Mouse (Mus musculus) induced T-regulatory cell, adult 2 months (primary cell): ENCODE results near the gene Mga.

Experiments
- DNase-seq: peaks from one replicate; pipeline ENCODE4 v3.0.0-alpha.2; 2012; ENCODE audit warnings: low read depth

Mga gene

GRCm38 (mm10) chr2:119988952-119989351, 91.9 kb downstream of the Mga start:
- no peak for DNase-seq

DNA sequence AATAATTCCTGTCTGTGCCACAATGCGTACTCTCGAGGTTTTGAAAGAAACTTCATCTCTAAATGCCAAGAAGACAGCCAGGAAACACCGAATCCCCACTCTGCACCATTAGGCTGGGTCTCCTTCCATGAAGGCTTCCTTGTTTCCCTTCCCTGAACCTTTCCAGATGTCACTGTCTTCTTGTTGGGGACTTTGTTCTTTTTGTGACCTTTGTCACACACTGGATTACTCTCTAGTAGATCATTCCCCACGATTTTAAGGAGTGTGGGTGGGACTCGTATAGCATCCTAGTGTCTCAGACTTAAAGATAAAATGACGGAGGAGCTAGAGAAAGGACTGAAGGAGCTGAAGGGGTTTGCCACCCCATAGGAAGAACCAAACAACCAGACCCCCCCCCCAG, 93.9 kb downstream of the Mga start:
- DNase-seq, result no peak

GRCm38 (mm10) chr2:119992349-119992748, 95.3 kb downstream of the Mga start:
- DNase-seq, result no peak

- no peak for DNase-seq
These were observed 96.5 kb downstream of the Mga start for GRCm38 (mm10) chr2:119993515-119993914.

DNA sequence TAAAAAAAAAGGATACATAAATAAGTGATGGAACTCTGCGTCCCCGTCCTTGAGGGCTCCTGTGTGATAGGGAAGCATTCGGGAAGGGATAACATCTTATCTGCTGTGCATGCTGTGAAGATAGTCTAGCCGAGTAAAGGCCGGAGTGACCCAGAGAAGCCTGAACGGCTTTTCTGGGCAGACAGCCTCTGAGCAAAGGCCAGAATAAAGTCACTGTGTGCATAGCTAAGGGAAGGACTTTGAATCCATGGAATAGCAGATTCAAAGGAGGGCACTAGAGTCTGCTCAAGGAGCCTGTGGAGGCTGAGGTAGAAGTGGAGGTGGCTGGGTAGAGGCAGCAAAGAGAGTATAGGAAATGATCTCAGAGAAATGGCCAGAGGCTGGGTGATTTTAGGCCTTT, 97.8 kb downstream of the Mga start:
- no peak for DNase-seq

DNA sequence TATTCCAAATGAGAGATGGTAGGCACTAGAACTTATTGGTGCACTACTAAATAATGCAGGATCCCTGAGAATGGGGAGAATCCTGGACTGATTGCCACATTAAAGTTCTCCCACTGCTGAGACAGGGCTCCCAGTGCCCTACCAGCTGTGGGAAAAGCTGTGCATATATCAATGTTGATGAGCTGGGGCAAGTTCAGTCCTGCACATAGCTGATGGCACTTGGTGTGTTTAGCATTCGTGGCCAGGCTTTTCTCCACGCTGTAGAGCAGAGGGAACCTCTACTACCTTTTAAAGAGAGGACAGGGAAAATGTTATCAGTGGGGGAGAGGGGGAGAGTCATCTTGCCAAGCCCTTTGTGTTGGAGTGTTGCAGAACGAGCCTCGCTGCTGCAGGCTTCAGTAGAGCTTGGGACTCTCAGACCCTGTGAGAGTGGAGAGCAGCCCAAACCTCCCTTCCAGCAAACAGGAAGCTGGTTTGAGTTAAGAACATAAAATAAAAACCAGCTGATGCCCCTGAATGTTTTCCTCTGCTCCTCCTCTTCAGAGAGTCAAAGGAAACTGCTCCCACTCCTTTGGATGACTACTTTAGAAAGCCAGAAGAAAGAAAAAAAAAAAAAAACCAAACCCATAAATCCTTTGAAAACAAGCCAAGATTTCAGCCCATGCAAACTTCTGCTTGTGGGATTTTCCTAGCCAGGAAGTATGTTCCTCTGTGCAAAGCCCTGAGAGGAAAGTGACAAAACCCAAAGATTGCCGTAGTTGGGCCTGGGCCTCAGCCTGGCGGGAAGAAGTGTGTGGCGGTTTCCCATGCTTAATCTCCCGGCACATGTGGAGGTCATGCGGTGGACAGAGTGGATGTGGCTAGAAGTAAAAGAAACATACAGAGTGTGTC, 98.6 kb downstream of the Mga start:
- no peak for DNase-seq

DNA sequence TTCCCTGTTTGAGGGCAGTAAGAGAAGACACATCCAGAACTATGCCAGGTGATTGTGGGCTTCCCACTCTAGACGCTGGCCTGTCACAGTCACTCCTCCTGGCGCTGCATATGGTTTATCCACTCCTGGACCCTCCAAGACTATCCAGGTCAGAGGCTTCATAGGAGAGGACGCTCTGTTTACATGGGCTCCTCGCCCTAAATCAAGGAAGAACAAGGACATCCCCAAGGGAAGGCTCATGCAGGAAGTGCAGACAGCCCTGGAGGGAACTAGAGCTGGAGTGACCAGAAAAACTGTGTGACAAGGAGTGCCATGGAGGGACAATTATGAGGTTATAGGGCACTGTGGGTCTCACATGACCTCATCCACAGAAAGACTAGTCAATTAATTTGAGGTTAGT, 100.3 kb downstream of the Mga start:
- no peak for DNase-seq

GRCm38 (mm10) chr2:119999731-120000130, 102.7 kb downstream of the Mga start:
- no peak for DNase-seq

DNA sequence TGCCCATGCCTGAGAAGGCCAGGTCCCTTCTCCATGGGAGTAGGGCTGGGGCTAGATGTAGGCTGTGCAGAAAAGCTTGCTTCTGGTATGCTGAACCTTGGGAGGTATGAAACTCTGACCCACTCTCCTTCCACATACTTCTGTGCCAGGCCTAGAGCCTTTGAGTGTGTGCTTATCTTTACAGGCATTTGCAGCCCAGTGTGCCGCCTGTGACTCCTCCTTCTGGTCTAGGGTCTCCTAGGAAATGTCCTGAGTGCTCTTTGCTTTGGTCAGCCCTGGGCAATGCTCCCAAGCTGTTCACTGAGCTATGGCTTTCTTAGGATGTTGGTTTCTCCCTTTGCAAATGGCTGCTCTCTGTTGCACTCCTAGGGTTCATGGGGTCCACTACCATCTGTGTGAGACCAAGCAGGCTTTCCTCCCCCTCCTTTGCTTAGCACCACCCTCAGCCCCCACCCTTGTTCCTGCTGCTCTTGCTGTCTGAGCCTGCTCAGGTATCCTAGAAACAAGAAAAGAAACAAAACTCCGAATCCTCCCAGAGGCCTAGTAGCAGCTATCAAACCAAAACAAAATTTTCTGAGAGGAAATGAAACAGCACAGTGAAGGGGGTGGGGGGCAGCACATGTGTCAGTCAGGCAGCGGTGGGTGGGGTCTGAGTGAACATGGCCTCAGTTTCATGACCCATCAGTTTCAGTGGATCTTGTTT, 104.0 kb downstream of the Mga start:
- DNase-seq, result no peak

DNA sequence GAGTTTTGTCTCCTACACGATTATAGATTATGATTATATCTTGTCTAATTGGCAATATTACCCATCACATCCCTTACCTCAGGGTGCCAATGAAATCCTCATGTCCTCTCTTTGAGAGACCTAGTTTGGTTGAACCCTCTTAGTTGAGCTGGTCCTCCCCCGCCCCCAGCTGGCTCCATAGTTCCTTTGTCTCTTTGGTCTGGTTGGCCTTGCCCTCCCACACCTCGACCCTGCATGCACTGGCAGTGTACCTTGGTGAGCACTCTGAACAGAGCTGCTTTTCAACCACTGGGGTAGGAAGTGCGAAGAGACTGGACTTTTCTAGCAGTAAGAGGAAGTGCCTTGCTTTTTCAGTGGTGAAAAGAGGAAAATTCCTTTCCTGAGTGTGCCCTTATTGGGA, 104.9 kb downstream of the Mga start:
- DNase-seq, result no peak

DNA sequence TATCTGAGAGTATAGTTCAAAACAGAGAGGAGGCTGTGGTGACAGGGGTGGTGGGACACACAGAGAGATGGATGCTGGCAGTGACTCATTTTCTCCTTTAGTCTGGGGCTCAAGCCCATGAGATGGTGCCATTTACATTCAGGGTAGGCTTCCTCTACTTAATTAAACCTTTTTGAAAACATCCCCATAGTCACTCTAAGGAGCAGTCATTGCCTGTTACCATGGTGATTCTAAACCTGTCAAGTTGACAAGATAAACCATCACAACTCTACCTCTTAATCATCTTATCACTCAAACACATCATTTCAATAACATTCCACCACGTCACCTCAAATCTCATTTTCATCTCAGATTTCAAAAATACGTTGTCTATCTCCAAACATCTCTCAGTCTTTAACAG, 106.9 kb downstream of the Mga start:
- DNase-seq, result peak; percentile 44

- DNase-seq, result no peak
These were observed 109.7 kb downstream of the Mga start for GRCm38 (mm10) chr2:120006696-120007095.

- no peak for DNase-seq
These were observed 110.7 kb downstream of the Mga start for GRCm38 (mm10) chr2:120007680-120008210.

- no peak for DNase-seq
These were observed 111.6 kb downstream of the Mga start for GRCm38 (mm10) chr2:120008672-120009071.

DNA sequence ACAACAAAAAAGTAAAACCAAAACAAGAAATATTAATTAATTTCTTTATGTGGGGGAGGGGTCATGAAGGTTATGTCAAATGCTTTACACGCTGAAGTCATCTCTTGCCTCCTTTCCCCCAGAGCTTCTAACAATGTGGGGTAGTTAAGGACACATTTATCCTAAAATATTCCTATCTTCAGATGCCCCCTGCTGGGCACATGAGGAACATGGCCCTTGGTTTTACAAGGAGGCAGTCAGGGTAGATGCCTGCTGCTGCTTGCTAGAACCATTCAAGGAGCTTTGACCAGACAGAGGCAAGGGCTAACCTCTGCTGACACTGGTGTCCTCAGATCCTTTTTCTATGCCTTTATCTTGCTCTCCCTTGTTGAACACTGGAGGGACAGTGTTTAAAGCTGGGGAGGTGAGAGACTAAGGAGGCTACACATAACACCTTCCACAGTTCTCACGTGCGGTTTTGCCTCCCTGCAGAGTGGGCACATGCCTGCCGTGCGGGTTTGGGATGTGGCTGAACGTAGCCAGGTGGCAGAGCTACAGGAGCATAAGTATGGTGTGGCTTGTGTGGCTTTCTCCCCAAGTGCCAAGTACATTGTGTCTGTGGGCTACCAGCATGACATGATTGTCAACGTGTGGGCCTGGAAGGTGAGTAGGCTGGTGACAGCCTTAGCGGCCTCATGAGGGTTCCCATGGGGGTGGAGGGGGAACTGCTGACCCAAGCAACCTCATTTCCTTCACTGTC, 114.6 kb downstream of the Mga start:
- peak; percentile 69 for DNase-seq

GRCm38 (mm10) chr2:120012924-120013323, 115.9 kb downstream of the Mga start:
- no peak for DNase-seq

- no peak for DNase-seq
These were observed 116.9 kb downstream of the Mga start for GRCm38 (mm10) chr2:120013831-120014486.

GRCm38 (mm10) chr2:120015882-120016281, 118.9 kb downstream of the Mga start:
- no peak for DNase-seq

DNA sequence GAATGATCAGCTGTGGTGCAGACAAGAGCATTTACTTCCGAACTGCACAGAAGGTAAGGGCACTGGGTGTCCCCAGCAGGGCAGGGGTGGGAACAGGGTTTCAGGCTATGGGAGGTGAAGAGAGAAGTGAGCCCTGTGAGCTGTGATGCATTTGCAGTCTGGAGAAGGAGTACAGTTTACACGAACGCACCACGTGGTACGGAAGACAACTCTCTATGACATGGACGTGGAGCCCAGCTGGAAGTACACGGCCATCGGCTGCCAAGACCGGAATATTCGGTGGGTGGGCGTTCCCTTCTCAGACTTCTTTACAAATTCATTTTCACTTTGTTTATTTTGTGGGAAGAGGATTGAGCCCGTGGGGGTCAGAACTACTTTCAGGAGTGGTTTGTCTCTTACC, 120.6 kb downstream of the Mga start:
- no peak for DNase-seq
